Comparison of ENCODE assay signal across 19 mouse cellular contexts in genomic region chr1:131460914-131461530, GRCm38 (mm10).
A peak's percentile ranks its signal among the peaks of the same experiment; 100 is the strongest.
DNase-seq lines count a peak whose midpoint lies in the region; ATAC-seq lines count a peak whose summit lies in the region.
"Had no signal": no experiment of that assay in that cellular context is flagged by ENCODE, and none has a peak within 500 bp of the region (broad histone marks: within the 10 kb centered on the region; RNA-seq: fewer than 3 reads in every experiment).

No protein-coding gene starts in this region.

- peak; percentile 86 for DNase-seq in forebrain, embryonic 14.5 days (ENCODE audit: low spot score)
- no peak for DNase-seq in forebrain, embryonic 10.5 days (ENCODE audit: extremely low spot score, low spot score)
- no peak for DNase-seq in neural tube, embryonic 10.5 days (ENCODE audit: extremely low spot score, low spot score)
- no peak for DNase-seq in spleen, postnatal 14 days (ENCODE audit: low spot score in 2 of 2)
- no peak for DNase-seq in left cerebral cortex, postnatal 4 days
- DNase-seq in adrenal gland, adult (ENCODE audit: inconsistent age in 2 of 2, low spot score in 1 of 2) = no peak
- DNase-seq: adrenal gland, postnatal 10 days; cerebellum, postnatal 14 days; gastrocnemius, postnatal 14 days; heart, postnatal 4 days; kidney, adult 11 months; lung, embryonic 14.5 days; spleen, adult 18-20 months; thymus, postnatal 4 days had no signal

- H3K27ac ChIP-seq in forebrain, embryonic 14.5 days (ENCODE audit: low read depth, low read length) = peak overlapping the region; percentile 52; the same call in 1 of the 2 replicates
- no peak overlapping the region for H3K27ac ChIP-seq in forebrain, embryonic 10.5 days
- no peak overlapping the region for H3K27ac ChIP-seq in neural tube, embryonic 14.5 days (ENCODE audit: low read depth, low read length)
- peak overlapping the region; percentile 44 for H3K27ac ChIP-seq in forebrain, embryonic 16.5 days (ENCODE audit: low read length)
- H3K27ac ChIP-seq: neural tube, embryonic 12.5 days had no signal

- no peaks in the 10 kb centered on the region for H3K9me3 ChIP-seq in forebrain, embryonic 14.5 days (replicated peaks; ENCODE audit: control insufficient read depth, low read length)
- H3K9me3 ChIP-seq in forebrain, embryonic 10.5 days = no peaks in the 10 kb centered on the region
- no peaks in the 10 kb centered on the region for H3K9me3 ChIP-seq in neural tube, embryonic 14.5 days (ENCODE audit: control insufficient read depth, low read length)
- H3K9me3 ChIP-seq in forebrain, embryonic 16.5 days (ENCODE audit: control insufficient read depth, low read length) = no peaks in the 10 kb centered on the region
- H3K9me3 ChIP-seq: neural tube, embryonic 12.5 days had no signal

- no peak overlapping the region for H3K9ac ChIP-seq in forebrain, embryonic 14.5 days (ENCODE audit: low read length)
- no peak overlapping the region for H3K9ac ChIP-seq in neural tube, embryonic 14.5 days (replicated peaks; ENCODE audit: low read depth, low read length)
- no peak overlapping the region for H3K9ac ChIP-seq in forebrain, embryonic 16.5 days (replicated peaks; ENCODE audit: low read depth, low read length)
- H3K9ac ChIP-seq: lung, embryonic 14.5 days; neural tube, embryonic 12.5 days had no signal

- no peaks in the 10 kb centered on the region for H3K27me3 ChIP-seq in forebrain, embryonic 14.5 days (replicated peaks; ENCODE audit: control insufficient read depth, insufficient read depth, low read length)
- H3K27me3 ChIP-seq in forebrain, embryonic 10.5 days (ENCODE audit: poor library complexity, severe bottlenecking) = no peaks in the 10 kb centered on the region
- H3K27me3 ChIP-seq in neural tube, embryonic 14.5 days (ENCODE audit: control insufficient read depth, insufficient read depth, low read length) = no peaks in the 10 kb centered on the region
- H3K27me3 ChIP-seq in forebrain, embryonic 16.5 days (replicated peaks; ENCODE audit: control insufficient read depth, insufficient read depth, low read length) = no peaks in the 10 kb centered on the region
- H3K27me3 ChIP-seq: CH12.LX; neural tube, embryonic 12.5 days had no signal

- intact Hi-C loops in left cerebral cortex, postnatal 4 days (cut with DNase I) = no loop called here

- no peak overlapping the region for H3K4me3 ChIP-seq in forebrain, embryonic 14.5 days (ENCODE audit: low read depth, low read length)
- no peak overlapping the region for H3K4me3 ChIP-seq in forebrain, embryonic 10.5 days
- no peak overlapping the region for H3K4me3 ChIP-seq in neural tube, embryonic 14.5 days (ENCODE audit: low read depth, low read length)
- H3K4me3 ChIP-seq in forebrain, embryonic 16.5 days (replicated peaks; ENCODE audit: low read length) = no peak overlapping the region
- H3K4me3 ChIP-seq: neural tube, embryonic 12.5 days had no signal

- no peak overlapping the region for H3K4me2 ChIP-seq in forebrain, embryonic 14.5 days (ENCODE audit: low read length)
- H3K4me2 ChIP-seq in neural tube, embryonic 14.5 days (ENCODE audit: low read depth, low read length) = no peak overlapping the region
- no peak overlapping the region for H3K4me2 ChIP-seq in forebrain, embryonic 16.5 days (ENCODE audit: low read length)
- H3K4me2 ChIP-seq: heart, embryonic 11.5 days; lung, embryonic 14.5 days; neural tube, embryonic 12.5 days had no signal

- H3K36me3 ChIP-seq in forebrain, embryonic 14.5 days (ENCODE audit: control insufficient read depth, insufficient read depth, low read length) = no peaks in the 10 kb centered on the region
- no peaks in the 10 kb centered on the region for H3K36me3 ChIP-seq in forebrain, embryonic 10.5 days (replicated peaks)
- no peaks in the 10 kb centered on the region for H3K36me3 ChIP-seq in neural tube, embryonic 14.5 days (ENCODE audit: control insufficient read depth, insufficient read depth, low read length)
- no peaks in the 10 kb centered on the region for H3K36me3 ChIP-seq in forebrain, embryonic 16.5 days (ENCODE audit: control insufficient read depth, insufficient read depth)
- H3K36me3 ChIP-seq: neural tube, embryonic 12.5 days had no signal

- WGBS in forebrain, embryonic 14.5 days = 47% methylated on average over 1 of the region's 1 CpGs
- 81% methylated on average over 1 of the region's 1 CpGs for WGBS in forebrain, embryonic 10.5 days
- 46% methylated on average over 1 of the region's 1 CpGs for WGBS in neural tube, embryonic 14.5 days
- 25% methylated on average over 1 of the region's 1 CpGs for WGBS in forebrain, embryonic 16.5 days

- peak; percentile 67; the same call in 1 of the 2 replicates for ATAC-seq in forebrain, embryonic 14.5 days
- peak; percentile 21; the same call in 1 of the 2 replicates for ATAC-seq in neural tube, embryonic 14.5 days (ENCODE audit: low read depth)
- ATAC-seq in forebrain, embryonic 16.5 days = peak; percentile 51

- peaks cover 18% of the 10 kb centered on the region for H3K4me1 ChIP-seq in forebrain, embryonic 14.5 days (ENCODE audit: control insufficient read depth, insufficient read depth, low read length)
- H3K4me1 ChIP-seq in forebrain, embryonic 10.5 days = peaks cover 8% of the 10 kb centered on the region; the same call in 1 of the 2 replicates
- H3K4me1 ChIP-seq in neural tube, embryonic 14.5 days (ENCODE audit: control insufficient read depth, insufficient read depth, low read length) = peaks cover 4% of the 10 kb centered on the region
- peaks cover 14% of the 10 kb centered on the region for H3K4me1 ChIP-seq in forebrain, embryonic 16.5 days (replicated peaks; ENCODE audit: control insufficient read depth, insufficient read depth, low read length)
- H3K4me1 ChIP-seq: neural tube, embryonic 12.5 days had no signal

Comparison
In these comparisons a context has a peak if more than half of its experiments do, and no peak if none do; other contexts are left out.
1. H3K27ac ChIP-seq: peak in forebrain, embryonic 14.5 days (single experiment) and forebrain, embryonic 16.5 days (single experiment); none in forebrain, embryonic 10.5 days (single experiment) and neural tube, embryonic 14.5 days (single experiment).
2. Peak in every context shown above with its lines, with median percentiles within 50 percentile points of each other: ATAC-seq.